Mouse (Mus musculus) T-helper 17 cell (primary cell): ENCODE results near the gene Brat1.

Experiments used
- in situ Hi-C, 2 experiments: fragments of 300-600 bp; cut with MboI, MseI; formaldehyde crosslinking; loops; 1 replicate in 1 of 2; 2 replicates in 1 of 2; pipeline ENCODE4 v1.15.1; 2025; ENCODE audit warnings: high pct_unique_total_duplicates in 2 of 2

Brat1 gene

GRCm38 (mm10) chr5:140701661-140702060, 3.1 kb upstream of the Brat1 start:
- in situ Hi-C loops = no loop called here

- in situ Hi-C loops = no loop called here
These were observed 2.7 kb upstream of the Brat1 start, which contains the start of gene Iqce for GRCm38 (mm10) chr5:140702103-140702513. TSS of gene Iqce (minus strand) at chr5:140702378.

GRCm38 (mm10) chr5:140702618-140703175, 2.1 kb upstream of the Brat1 start:
- in situ Hi-C loops = no loop called here

GRCm38 (mm10) chr5:140703480-140704377, 1.1 kb upstream of the Brat1 start:
- in situ Hi-C loops = no loop called here

- in situ Hi-C loops = no loop called here
These were observed 825 bp downstream of the Brat1 start for GRCm38 (mm10) chr5:140705501-140706171.

GRCm38 (mm10) chr5:140710315-140710714, 5.5 kb downstream of the Brat1 start:
- in situ Hi-C loops = no loop called here

GRCm38 (mm10) chr5:140711040-140711439, 6.2 kb downstream of the Brat1 start:
- in situ Hi-C loops = no loop called here

- in situ Hi-C loops = loop anchor here in 1 of 2 experiments (10.0 kb wide), 1 partner anchor 906 kb away; the partner anchor contains the start of gene Tmem184a
These were observed 16.0 kb downstream of the Brat1 start for GRCm38 (mm10) chr5:140720773-140721172.

GRCm38 (mm10) chr5:140722121-140722520, 17.3 kb downstream of the Brat1 start:
- in situ Hi-C loops = loop anchor here in 1 of 2 experiments (10.0 kb wide), 1 partner anchor 907 kb away; the partner anchor contains the start of gene Tmem184a

- in situ Hi-C loops = loop anchor here in 1 of 2 experiments (10.0 kb wide), 1 partner anchor 909 kb away; the partner anchor contains the start of gene Tmem184a
These were observed 19.0 kb downstream of the Brat1 start, which contains the start of gene Amz1 for GRCm38 (mm10) chr5:140723822-140724221. TSS of gene Amz1 (plus strand) at chr5:140724127.

GRCm38 (mm10) chr5:140726062-140726839, 21.4 kb downstream of the Brat1 start:
- in situ Hi-C loops = loop anchor here in 1 of 2 experiments (10.0 kb wide), 1 partner anchor 911 kb away; the partner anchor contains the start of gene Tmem184a

GRCm38 (mm10) chr5:140726946-140727740, 22.3 kb downstream of the Brat1 start:
- in situ Hi-C loops = loop anchor here in 1 of 2 experiments (10.0 kb wide), 1 partner anchor 912 kb away; the partner anchor contains the start of gene Tmem184a

GRCm38 (mm10) chr5:140731040-140731797, 26.4 kb downstream of the Brat1 start:
- in situ Hi-C loops = no loop called here

- in situ Hi-C loops = no loop called here
These were observed 27.4 kb downstream of the Brat1 start for GRCm38 (mm10) chr5:140732195-140732594.

GRCm38 (mm10) chr5:140733336-140733735, 28.5 kb downstream of the Brat1 start:
- in situ Hi-C loops = no loop called here

GRCm38 (mm10) chr5:140735297-140735696, 30.5 kb downstream of the Brat1 start:
- in situ Hi-C loops = no loop called here

- in situ Hi-C loops = no loop called here
These were observed 31.4 kb downstream of the Brat1 start for GRCm38 (mm10) chr5:140736166-140736565.

- in situ Hi-C loops = loop anchor here in 1 of 2 experiments (10.0 kb wide), 1 partner anchor 1695 kb away; no protein-coding TSS in a partner anchor
These were observed 35.0 kb downstream of the Brat1 start for GRCm38 (mm10) chr5:140739813-140740212.

GRCm38 (mm10) chr5:140741040-140741439, 36.2 kb downstream of the Brat1 start:
- in situ Hi-C loops = loop anchor here in 1 of 2 experiments (10.0 kb wide), 1 partner anchor 1694 kb away; no protein-coding TSS in a partner anchor
